Mouse (Mus musculus) adrenal gland, adult 10 weeks (tissue): ENCODE measurements around the gene Kcna7. TPM values are rescaled to one million over a fixed set of nuclear protein-coding genes. Genes with fewer than 3 reads are reported as not detected.

Source experiments
- polyA plus RNA-seq: library from polyadenylated mRNA; stranded (reverse); fragments of 350-450 nt; fragmentation: Illumina TruSeq; extraction: RNeasy Lipid Tissue Mini Kit (QIAGEN cat#74804); gene quantifications from one replicate; pipeline ENCODE4 v1.2.3, GENCODE M21; 2014; ENCODE audit warnings: low read depth, low replicate concordance

Gene Kcna7
- polyA plus RNA-seq, result not detected

DNA sequence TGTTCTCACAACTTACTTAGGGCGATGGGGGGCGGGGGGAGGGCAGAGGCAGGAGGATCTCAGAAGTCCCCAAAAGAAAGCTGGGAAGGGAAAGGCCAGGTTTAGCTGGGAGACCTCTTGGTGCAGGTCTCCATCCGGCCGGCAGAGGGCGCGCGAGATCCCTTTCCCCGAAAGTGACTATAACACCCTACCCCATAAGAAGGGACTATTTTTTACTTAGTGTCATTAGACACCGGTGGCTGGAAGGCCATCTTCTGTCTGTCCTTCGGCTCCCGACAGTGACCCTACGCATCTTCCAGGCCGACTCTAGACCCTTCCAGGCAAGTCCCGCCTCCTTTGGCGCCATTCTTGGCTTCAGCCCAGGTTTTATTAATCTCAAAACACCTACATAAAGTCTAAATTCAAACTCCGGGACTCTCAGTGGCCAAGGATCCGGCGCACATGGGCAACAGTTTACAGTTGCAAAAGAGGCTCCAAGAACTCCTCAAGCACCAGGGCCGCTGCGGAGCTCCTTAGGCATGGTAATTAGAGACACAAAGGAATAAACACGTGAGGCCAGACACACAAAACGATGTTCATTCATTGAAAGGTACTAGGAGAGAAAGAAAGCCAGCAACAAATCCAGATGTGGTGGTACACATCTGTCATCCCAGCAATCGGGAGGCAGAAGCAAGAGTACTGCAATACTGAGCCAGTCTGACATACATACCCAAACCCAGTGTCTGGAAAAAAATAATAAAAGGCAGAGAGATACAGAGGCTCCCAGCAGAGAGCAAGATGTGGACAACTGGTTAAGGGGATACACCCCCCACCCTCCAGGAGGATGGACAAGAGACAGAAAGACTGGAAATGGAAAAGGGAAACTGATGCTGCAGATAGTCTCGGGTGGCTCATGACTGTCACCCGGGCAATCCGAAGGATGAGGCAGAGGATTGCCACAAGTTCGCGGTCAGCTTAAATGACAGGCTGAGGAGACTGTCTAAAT, at the start of gene Kcna7:
Kcna7 (plus strand) TSS at position 563 of the 985 bp plus-strand sequence.

DNA sequence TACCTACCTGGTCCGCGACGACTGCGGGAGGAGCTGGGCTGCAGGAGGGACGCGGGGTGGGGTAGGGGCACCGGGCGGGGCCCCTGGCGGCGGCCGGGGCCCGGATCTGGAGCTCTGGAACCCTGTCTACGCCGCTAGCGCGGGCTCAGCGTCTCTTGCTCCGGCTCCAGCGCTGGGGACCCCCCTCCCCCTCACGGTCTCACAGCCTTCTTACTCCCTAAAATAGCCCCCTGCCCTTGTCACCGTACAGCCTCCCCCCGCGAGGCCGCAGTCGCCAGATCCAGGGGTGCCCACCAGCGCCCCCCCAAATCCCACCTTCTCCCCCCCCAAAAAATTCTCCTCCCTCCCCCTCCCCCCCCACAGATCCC, 38.8 kb upstream of the Kcna7 start, which contains the start of gene Ppfia3:
Ppfia3 (minus strand) TSS at position 368 of the 368 bp plus-strand sequence.

DNA sequence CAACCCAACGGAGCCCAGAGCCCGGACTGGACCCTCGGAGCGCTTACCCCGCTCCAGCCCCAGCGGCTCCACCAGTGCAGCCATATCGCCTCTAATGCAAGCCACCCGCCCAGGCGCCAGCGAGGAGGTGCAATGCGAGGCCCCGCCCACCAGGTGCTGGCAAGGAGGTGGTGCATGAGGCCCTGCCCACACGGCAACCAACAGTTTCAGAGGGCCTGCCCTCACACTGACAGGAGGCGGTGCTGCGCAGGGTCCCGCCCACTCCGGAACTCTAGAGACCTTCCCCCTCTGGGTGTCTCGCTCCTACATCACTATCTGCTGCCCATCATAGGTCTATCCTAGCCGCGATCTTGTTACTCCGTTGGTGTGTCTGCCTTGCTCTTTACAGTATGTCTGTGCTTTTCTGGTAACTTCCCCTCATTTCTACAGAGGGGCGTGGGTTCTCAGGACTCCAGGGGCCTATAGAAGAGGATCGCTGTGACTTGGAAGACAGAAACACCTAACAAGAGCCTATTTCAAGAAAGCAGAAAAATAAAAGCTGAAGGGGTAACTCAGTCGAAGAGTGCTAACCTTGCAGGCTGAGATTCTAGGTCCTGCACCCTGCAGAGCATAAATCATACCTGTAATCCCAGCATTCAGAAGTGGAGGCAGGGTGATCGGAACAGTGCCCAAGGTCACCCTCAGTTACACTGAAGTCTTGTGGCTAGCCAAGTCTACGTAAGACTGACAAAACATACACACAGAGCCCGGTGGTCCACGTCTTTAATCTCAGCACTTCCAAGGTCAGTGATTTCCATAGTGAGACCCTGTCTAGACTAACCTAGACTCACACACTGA, 34.8 kb upstream of the Kcna7 start, which contains the start of gene Lin7b:
Lin7b (minus strand) TSS at position 109 of the 837 bp plus-strand sequence.

DNA sequence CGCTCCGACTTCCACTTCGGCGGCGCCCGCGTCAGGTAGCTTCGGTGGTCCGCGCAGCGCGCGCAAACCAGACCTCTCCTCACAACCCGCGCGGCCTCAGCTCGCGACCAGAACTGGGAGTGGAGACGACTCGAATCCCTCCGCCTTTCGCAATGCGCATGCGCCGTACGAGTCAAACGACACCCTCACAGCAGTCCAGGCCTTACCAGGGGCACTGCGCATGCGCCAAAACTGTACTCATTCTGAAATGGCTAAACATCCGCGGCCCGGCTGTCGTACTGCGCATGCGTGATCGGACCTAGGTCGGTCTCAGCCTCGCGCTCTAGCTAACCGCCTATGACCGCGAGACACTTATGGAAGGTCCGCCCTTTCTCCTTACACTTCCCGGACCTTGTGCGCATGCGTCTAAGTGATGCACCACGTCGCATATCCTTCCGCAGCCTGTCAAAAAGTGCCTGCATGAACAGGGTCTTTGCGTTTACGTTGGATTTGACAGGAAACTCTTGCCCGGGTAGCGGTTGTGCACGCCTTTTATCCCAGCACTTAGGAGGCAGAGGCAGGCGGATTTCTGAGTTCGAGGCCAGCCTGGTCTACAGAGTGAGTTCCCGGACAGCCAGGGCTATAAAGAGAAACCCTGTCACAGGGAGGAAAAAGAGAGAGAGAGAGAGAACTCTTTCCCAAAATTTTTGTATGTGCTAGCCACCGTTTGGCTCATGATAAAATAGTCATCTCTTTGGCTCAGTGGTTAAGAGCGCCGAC, 9.7 kb upstream of the Kcna7 start, which contains the start of gene Snrnp70:
Snrnp70 (minus strand) TSS at position 165 of the 759 bp plus-strand sequence.

DNA sequence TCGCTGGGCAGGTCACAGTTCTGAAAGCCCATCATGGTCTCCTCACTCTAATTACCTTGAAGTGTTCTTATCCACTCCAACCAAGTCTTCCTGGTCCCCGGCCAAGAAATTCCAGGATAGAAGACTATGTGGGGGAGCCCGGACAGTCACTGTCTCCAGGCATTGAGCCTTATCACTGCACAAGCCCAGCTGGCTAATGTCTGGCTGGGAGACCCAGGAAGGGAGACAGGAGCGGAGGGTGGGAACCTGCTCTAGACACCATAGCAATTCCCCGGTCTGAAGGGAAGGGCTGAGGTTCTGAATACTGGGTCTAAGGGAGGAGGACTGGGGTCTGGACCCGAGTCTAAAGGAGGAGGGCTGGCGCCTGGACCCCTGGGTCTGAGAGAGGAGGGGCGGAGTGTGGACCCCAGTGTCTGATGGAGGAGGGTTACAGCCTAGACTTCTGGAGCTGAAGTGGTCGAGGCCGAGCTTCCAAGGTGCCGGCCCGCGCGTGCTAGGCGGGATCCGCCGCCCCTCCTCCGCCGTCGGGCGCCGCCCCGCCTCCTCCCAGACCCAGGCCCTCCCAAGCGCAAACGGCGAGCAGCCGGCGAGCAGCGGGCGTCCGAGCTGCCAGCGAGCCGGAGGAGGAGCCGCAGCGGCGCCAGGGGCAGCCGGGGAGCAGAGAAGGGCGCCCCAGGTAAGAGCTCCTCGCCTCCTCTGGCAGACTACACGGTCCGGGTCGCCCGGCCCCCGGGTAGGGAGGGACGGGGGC, 7.8 kb downstream of the Kcna7 start, which contains the start of gene Ntf5:
Ntf5 (plus strand) TSS at position 583 of the 751 bp plus-strand sequence.

DNA sequence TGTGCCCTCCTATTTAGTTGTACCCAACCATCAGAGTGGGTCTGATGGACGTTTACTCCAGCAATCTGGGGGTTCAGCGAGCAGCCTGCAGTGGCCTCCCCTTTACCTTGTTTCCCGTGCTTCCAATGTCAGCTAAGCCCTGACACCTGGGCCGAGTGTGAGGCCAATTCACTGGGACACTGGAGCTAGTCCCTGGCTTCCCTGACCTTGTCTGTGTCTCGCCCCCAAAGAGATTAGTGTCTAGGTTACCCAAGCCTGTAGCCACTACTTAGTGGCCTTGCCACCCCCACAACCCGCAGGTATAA, 15.1 kb downstream of the Kcna7 start, which contains the start of gene Lhb:
Lhb (plus strand) TSS at position 206 of the 305 bp plus-strand sequence.

DNA sequence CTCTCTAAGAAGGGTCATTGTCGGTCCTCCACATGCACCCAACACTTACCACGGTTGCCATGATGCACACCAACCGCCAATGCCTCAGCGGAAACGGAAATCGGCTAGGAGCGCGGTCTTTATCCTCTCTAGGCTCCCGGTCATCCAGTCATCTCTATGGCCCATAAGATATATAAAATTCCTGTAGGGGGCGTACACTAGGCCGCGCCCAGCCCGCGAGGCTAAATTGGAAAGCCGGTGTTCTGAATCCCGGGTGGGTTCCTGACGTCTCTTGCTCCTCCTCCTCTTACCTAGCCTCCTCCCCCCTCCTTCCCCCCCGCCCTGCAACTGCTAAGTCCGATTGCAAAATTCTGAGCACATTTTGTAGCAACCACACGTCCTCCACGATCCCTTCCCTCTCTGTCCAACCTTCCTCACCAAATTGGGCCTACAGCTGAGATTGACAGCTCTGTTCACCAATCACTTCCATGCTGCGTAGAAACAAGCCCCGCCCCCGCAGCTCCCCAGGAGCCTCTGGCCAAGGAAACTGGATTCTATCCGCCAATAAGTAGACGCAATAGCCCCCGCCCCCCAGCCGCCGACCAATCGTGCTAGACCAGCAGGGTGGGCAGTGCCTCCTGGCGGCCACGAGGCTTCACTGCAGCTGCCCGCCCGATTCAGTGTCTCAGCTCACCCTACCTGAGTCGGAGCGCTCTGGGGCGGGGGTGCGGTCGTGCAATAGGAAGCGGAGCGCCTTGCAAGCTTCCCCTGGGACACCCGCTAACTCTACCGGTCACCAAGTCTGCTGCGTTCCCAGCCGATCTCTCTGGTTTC, 29.0 kb downstream of the Kcna7 start, which contains the start of gene Gys1:
Gys1 (plus strand) TSS at position 642 of the 813 bp plus-strand sequence.

DNA sequence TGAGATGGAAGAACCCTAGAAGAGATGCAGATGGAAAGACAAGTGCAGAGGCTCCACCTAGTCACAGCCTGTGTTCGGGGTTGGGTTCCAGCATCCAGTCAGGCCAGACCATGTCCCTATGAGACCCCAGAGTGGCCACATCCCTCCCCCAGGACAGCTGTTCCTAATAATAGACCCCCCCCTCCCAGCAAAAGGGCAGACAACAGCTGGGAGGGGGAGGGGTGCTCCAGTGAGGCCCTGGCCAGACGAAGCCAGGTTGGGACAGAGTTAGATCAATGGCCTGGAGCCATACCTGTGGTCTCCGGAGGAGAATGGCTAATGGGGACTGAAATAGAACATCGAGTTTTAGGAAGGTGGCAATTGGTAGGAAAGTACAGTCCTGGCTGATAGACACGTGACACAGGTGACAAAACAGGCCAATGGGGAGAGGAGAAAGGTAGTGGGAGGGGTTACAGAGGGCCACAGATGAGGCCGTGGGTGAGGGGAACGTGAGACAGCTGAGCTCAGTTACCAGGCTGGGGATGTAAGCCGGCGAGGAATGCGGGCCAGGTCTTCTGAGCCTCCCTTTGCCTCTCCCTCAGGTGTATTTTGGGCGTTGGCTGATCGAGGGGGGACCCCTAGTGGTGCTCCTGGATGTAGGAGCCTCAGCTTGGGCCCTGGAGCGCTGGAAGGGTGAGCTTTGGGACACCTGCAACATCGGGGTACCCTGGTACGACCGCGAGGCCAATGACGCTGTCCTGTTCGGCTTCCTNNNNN, 32.2 kb downstream of the Kcna7 start, which contains the start of gene Ruvbl2:
Ruvbl2 (minus strand) TSS at position 576 of the 756 bp plus-strand sequence.

Other genes with a start within 250 kb of the Kcna7 start
- gene Slc17a7, start 241.7 kb upstream of the Kcna7 start, polyA plus RNA-seq, result not detected
- not detected for gene Gfy, start 226.1 kb upstream of the Kcna7 start, polyA plus RNA-seq
- gene Pth2, start 224.7 kb upstream of the Kcna7 start, polyA plus RNA-seq, result not detected
- not detected for gene Ccdc155, start 200.8 kb upstream of the Kcna7 start, polyA plus RNA-seq
- gene Dkkl1, start 193.5 kb upstream of the Kcna7 start, polyA plus RNA-seq, result not detected
- 2.2 TPM for gene Tead2, start 189.9 kb upstream of the Kcna7 start, polyA plus RNA-seq
- gene Cd37, start 166.5 kb upstream of the Kcna7 start, polyA plus RNA-seq, result 0.52 TPM
- not detected for gene Slc6a16, start 164.6 kb upstream of the Kcna7 start, polyA plus RNA-seq
- gene Slc6a21, start 128.1 kb upstream of the Kcna7 start, polyA plus RNA-seq, result not detected
- gene Trpm4, start 71.9 kb upstream of the Kcna7 start, polyA plus RNA-seq, result 0.29 TPM
- 0.87 TPM for gene Hrc, start 70.4 kb upstream of the Kcna7 start, polyA plus RNA-seq
- not detected for gene Ppfia3, start 38.6 kb upstream of the Kcna7 start, polyA plus RNA-seq
- not detected for gene Lin7b, start 35.1 kb upstream of the Kcna7 start, polyA plus RNA-seq
- gene Snrnp70, start 9.9 kb upstream of the Kcna7 start, polyA plus RNA-seq, result 77.1 TPM
- not detected for gene Ntf5, start 8.0 kb downstream of the Kcna7 start, polyA plus RNA-seq
- gene Lhb, start 15.2 kb downstream of the Kcna7 start, polyA plus RNA-seq, result not detected
- 5.4 TPM for gene Gys1, start 29.2 kb downstream of the Kcna7 start, polyA plus RNA-seq
- gene Ruvbl2, start 32.4 kb downstream of the Kcna7 start, polyA plus RNA-seq, result 0.76 TPM
- 6.7 TPM for gene Ftl1, start 54.2 kb downstream of the Kcna7 start, polyA plus RNA-seq
- 1.1 TPM for gene Bax, start 61.2 kb downstream of the Kcna7 start, polyA plus RNA-seq
- not detected for gene Tulp2, start 76.2 kb downstream of the Kcna7 start, polyA plus RNA-seq
- gene Gm45808, start 81.2 kb downstream of the Kcna7 start, polyA plus RNA-seq, result not detected
- gene Dhdh, start 83.2 kb downstream of the Kcna7 start, polyA plus RNA-seq, result 122 TPM
- gene Nucb1, start 104.8 kb downstream of the Kcna7 start, polyA plus RNA-seq, result 68.5 TPM
- gene Ppp1r15a, start 120.6 kb downstream of the Kcna7 start, polyA plus RNA-seq, result 3.1 TPM
- gene Plekha4, start 120.7 kb downstream of the Kcna7 start, polyA plus RNA-seq, result 1.2 TPM
- gene Hsd17b14, start 149.2 kb downstream of the Kcna7 start, polyA plus RNA-seq, result not detected
- gene Bcat2, start 164.5 kb downstream of the Kcna7 start, polyA plus RNA-seq, result 8.7 TPM
- gene Fgf21, start 209.8 kb downstream of the Kcna7 start, polyA plus RNA-seq, result not detected
- not detected for gene Fut1, start 211.6 kb downstream of the Kcna7 start, polyA plus RNA-seq
- gene Izumo1, start 216.2 kb downstream of the Kcna7 start, polyA plus RNA-seq, result not detected
- 0.23 TPM for gene Rasip1, start 221.8 kb downstream of the Kcna7 start, polyA plus RNA-seq
- gene Mamstr, start 234.3 kb downstream of the Kcna7 start, polyA plus RNA-seq, result 0.17 TPM